Mouse (Mus musculus): ENCODE measurements around the gene Irf8.

- TF ChIP-seq CTCF (IDR thresholded peaks at IDR 0.05; ENCODE audit: low read depth) (no peak), EP300 (IDR thresholded peaks at IDR 0.05; ENCODE audit: low read depth) (no peak)
Observed at GRCm38 (mm10) chr8:120741001-120741400, 4.8 kb downstream of the Irf8 start.
